Mouse (Mus musculus): ENCODE data around the gene Gm20388.
A peak's percentile ranks its signal among the peaks of the same experiment; 100 is the strongest.

The Gm20388 gene

DNA sequence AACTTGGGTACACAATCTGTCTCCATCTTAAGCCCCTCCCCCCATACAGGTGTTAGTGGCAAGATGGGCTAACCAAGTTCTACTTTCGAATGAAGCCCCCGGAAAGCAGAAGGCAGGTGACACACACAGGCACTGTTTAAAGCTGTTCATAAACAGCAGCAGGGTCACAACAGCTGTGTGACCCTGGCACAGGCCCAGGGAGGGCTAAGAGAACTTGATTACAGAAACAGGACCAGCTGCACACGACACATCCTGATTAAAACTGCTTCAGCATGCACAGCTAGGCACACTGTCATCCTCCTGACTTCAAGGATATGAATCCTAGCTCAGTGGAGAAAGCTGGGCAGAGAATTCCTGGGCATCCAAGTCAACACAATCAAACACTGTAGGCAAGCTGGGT is 1551.5 kb downstream of the Gm20388 start:
- no peak for DNase-seq

DNA sequence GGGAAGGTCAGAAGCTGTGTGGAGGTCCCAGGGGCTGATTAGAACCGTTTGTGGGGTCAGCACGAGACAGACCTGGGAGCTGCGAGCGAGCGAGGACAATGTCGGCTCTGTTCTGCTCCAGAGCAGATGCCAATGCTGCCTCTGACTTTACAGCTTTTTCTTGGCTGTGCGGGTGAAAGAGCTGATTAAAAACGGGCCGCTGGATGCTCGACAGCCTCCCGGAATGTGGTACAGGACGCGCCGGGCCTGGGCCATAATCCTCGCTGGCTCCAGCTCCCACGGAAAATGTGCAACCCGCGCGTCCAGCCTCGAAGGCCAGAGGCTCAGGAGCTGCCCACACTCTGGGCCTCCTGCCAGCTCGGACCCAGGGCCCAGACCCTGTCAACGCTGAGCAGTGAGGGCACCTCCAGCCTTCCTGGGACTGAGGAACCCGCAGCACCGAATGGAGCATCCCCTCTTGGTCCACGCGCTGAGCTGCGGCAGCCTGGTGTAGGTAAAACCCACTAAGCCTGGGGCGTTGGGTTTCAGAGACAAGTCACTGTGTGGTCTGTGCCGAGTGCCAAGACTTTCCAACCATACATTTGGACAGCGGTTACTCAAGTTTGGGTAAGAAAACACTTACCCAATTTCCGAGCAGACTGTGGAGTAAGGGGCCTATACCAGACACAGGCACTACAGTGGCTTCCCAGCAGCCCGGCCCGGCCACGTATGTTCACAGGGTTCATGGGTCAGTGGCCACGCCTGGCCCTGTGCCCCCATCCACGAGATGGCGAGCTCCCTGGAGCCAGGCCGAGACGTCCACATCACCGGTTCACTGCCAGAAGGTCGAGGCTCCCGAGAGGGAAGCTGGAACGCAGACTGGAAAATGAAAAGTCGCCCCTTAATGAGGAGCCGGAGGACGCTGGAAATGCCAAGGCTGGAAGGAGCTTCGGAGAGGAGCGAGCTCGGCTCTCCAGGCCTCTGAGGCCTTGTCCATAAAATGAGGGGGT is 1557.7 kb downstream of the Gm20388 start:
- no peak for DNase-seq

- DNase-seq = no peak
Measured at GRCm38 (mm10) chr8:121474161-121474897, 1563.7 kb downstream of the Gm20388 start.

GRCm38 (mm10) chr8:121474898-121475284 is 1564.2 kb downstream of the Gm20388 start:
- DNase-seq = no peak

DNA sequence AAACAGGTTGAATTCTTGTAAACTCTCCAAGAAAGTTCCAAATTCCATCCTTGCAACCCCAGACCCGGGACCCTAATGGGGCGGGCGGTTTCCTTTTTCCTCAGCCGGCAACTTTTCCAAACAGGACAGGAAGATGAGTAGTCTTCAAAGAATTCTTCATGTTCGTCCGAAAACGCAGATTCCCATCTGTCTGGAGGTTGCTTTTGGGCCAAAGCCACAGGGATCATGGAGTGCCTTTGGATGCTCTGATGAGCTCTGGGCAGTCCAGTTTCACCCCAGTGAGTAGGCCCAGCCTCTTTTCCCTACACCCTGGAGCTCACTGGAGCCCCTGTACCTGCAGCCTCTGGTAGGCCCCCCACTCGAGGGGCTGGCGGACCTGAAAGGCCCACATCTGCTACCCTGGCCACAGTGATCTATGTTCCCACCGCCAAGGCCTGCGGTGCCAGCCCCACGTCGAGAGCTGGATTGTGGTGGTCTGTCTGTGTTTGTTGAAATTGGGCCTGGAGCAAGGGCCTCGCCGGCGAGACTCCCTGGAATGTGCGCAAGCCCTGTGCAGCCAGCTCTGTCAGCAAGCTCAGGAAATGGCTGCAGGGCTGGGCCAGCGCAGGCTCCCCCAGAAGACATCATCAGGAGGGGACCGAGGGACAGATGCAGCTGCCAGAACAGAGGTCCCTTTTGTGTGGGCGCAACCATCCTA is 1567.4 kb downstream of the Gm20388 start:
- DNase-seq = no peak

GRCm38 (mm10) chr8:121479144-121479543 is 1568.5 kb downstream of the Gm20388 start:
- DNase-seq = no peak

- DNase-seq = no peak
Measured at GRCm38 (mm10) chr8:121480411-121481031, 1569.9 kb downstream of the Gm20388 start.

DNA sequence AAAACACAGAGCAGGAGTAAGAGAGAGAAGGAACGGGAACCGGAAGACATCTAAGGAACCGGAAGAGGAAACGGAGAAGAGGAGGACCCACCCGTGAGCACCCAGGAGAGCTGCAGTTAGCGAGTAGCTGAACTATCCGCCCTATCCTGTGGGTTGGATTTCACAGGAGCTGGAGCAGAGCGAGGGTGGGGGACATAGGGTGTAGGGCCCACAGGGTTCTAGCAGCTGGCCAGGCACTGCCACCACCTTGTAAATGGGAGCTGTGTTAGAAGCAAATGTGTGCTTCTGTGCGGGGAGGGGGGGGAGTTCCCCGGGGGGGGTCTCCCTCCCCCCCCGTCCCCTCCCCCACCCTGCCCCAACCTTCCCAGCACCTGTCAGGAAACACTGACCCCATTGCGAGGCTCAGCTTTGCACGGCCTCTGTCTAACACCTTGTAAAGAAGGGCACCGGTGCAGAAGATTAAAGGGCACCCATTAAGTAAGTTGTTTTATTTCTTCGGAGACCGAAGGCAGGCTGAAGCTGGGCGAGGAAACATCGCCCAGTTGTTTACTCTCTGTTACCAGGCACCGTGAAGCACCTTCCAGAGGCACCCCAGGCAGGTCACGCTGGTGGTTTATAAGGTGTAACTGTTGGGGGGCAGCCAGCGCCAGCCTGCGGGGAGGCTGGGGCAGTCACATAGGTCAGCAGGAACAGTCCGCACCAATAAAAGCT is 1573.6 kb downstream of the Gm20388 start:
- no peak for DNase-seq

GRCm38 (mm10) chr8:121491633-121492032 is 1581.0 kb downstream of the Gm20388 start:
- DNase-seq = no peak

GRCm38 (mm10) chr8:121497621-121498020 is 1587.0 kb downstream of the Gm20388 start:
- no peak for DNase-seq

DNA sequence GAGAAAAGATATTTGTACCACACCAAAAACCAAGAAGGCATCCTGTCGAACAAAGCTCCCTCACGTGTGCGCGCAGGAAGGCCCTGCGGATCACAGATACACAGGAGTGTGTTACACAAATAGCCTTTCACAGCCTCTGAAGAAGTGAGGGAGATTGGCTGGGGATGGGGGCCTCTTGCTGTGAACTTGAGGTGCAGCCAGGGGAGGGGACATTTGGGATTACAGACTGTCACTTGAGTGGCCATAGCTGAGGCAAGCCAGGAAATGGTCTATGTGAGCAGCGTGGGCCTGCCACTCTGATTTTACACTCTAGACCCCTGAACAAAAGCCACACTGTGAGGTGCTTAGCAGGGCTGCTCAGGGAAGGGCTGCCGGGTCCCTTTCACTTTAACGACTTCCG is 1601.1 kb downstream of the Gm20388 start:
- no peak for DNase-seq

GRCm38 (mm10) chr8:121513429-121513828 is 1602.8 kb downstream of the Gm20388 start:
- DNase-seq = peak in 1 of 2 experiments; percentile 18

- DNase-seq = no peak
Measured at GRCm38 (mm10) chr8:121525111-121525818, 1614.6 kb downstream of the Gm20388 start.

DNA sequence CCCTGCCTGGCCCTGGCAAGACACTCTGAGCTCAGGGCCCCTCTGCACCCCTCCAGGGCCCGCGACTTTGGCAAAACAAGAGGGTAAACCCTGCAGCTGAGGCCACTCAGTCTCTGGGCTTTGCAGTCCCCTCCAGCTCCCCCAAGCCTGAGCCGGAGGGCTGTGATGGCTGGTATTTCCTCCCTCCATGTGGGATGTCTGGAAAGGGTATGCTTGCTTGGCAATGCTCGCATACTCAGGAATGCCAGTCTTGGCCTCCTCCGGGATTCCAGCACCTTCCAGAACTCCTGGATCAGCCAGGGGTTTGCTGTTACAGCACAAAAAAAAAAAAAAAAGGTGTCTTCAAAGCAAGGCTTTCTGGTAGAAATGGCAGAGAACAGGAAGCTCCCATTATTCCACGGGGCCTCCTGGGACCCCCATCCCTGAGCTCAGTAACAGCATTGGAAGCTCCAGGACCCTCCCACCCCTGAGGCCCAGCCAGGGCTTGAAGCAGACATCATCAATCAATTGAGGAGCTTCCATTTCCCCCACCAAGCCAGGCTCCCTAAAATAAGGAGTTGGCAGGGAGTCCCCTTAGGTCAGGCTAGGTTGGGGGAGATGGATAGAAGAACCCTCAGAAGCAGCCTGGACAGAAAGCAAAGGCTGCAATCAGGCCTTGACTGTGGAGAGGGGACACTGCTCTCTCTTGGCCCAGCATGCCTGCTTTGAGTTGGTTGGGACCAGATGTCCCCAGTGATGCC is 1616.3 kb downstream of the Gm20388 start:
- no peak for DNase-seq

DNA sequence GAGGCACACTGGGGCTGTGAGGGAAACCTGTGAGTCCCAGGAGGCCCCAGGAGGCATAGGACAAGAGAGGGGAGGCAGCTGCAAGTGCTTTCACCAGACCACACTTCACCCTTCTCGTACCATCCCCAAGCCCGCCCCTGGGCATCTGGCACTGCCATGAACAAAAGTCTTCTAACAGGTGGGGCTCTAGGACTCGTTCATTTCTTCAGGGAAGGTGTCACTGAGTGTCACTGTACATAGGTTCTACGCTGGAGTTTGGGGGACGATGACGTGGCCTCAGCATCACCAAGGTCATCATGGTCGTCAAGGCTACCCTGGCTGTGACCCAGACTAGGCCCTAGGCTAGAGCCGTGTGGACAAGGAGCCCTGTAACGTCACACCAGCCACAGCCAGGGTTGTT is 1617.1 kb downstream of the Gm20388 start:
- no peak for DNase-seq

DNA sequence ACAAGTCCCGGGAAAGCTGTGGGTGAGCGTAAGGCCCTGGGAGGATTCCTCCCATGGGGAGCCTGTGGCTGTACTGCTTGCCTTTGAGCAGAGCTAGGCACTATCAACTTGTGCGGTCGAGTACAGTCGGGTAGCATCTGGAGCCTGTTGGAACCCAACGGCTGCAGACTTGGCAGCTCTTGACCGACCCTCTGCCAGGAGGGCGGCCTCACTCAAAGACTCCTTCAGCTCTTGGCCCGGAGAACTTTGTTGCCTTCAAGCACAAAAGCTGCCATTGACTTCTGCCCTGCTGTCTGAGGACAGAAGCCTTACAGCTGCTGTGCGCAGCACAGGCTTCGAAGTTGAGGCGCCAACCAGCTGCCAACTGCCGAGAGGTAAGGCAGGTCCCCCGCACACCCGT is 1618.1 kb downstream of the Gm20388 start:
- no peak for DNase-seq

DNA sequence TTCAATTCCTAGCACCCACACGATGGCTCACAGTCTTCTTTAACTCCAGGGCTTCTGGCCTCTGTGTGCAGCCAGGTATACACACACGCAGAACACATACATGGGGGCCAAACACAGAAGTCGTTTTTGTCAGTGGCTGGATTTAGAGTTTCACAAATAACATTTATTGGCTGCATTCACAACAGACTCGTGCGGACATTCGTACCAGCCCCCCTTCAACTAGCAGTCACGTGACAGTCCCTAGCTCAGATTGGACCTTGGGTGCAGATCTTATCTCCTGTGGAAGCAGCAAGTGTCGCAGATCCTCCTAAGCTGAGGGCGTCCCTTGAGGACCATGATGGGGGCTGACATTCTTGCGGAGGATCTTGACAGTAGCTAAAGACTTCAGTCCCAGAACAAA is 1620.0 kb downstream of the Gm20388 start:
- no peak for DNase-seq

- no peak for DNase-seq
Measured at GRCm38 (mm10) chr8:121532381-121532780, 1621.7 kb downstream of the Gm20388 start.

DNA sequence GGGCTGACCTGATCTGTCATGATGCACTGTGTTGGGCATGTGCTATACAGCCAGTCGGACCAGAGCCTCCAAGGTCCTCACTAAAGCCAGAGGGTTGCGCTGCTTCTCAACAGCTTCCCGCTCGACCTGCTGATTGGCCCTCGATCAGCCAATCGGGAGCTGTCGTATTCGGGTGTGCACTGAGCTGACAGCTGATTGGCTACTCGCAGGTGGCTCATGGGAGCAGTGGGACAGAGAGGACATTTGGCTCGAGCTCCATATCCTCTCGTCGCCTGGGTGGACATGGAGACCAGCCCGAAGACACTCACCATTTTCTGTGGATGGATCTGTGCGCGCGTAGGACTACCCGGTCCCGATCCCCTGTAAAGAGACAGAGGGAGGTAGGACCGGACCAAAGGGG is 1631.2 kb downstream of the Gm20388 start:
- DNase-seq = no peak

DNA sequence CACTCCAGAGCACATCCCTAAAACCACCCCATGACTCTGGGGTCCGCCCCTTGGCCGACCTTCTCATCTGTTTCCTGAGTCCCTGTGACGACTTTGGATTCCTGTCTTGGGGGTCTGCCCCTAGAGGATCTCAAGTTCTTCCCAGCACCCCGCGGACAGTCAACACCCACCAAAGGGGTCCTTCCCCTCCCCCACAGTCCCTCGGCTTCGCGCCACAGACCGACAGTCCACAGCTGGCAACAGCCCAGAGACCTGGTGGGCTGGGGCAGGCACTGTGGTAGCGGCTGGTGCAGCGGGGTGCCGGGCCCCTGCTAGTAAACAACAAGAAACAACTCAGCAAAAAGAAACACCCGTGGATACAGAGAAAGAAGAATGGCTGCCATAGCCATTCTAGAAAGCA is 1632.3 kb downstream of the Gm20388 start:
- DNase-seq = no peak
